Mouse (Mus musculus) layer of hippocampus, adult 9-11 months (tissue): ENCODE data around the gene Clic3.
A peak's percentile ranks its signal among the peaks of the same experiment; 100 is the strongest.

Experiments
- DNase-seq: peaks from one replicate; pipeline ENCODE4 v3.0.0; 2022

The Clic3 gene

GRCm38 (mm10) chr2:25450853-25451647 lies 5.6 kb upstream of the Clic3 start:
- no peak for DNase-seq

GRCm38 (mm10) chr2:25452951-25453350 lies 3.7 kb upstream of the Clic3 start:
- no peak for DNase-seq

- no peak for DNase-seq
These were observed 621 bp downstream of the Clic3 start for GRCm38 (mm10) chr2:25457022-25457896.

GRCm38 (mm10) chr2:25458911-25459310 lies 2.3 kb downstream of the Clic3 start:
- no peak for DNase-seq

- no peak for DNase-seq
These were observed 3.5 kb downstream of the Clic3 start for GRCm38 (mm10) chr2:25460135-25460534.

GRCm38 (mm10) chr2:25460551-25461309 lies 4.1 kb downstream of the Clic3 start, which contains the start of gene Paxx:
Gene Paxx (minus strand): TSS chr2:25461094.
- DNase-seq: peak; percentile 96

- no peak for DNase-seq
These were observed 4.8 kb downstream of the Clic3 start for GRCm38 (mm10) chr2:25461407-25461806.

GRCm38 (mm10) chr2:25463630-25464029 lies 7.0 kb downstream of the Clic3 start:
- no peak for DNase-seq

GRCm38 (mm10) chr2:25465256-25465655 lies 8.6 kb downstream of the Clic3 start:
- DNase-seq: no peak

- no peak for DNase-seq
These were observed 9.4 kb downstream of the Clic3 start for GRCm38 (mm10) chr2:25465816-25466635.

GRCm38 (mm10) chr2:25467606-25468303 lies 11.1 kb downstream of the Clic3 start:
- DNase-seq: no peak

GRCm38 (mm10) chr2:25468962-25469915 lies 12.6 kb downstream of the Clic3 start:
- peak; percentile 81 for DNase-seq

- DNase-seq: no peak
These were observed 13.3 kb downstream of the Clic3 start, which contains the start of gene Ptgds for GRCm38 (mm10) chr2:25469969-25470368. Gene Ptgds (minus strand): TSS chr2:25470046.

GRCm38 (mm10) chr2:25472550-25472949 lies 15.9 kb downstream of the Clic3 start:
- no peak for DNase-seq

GRCm38 (mm10) chr2:25477541-25477940 lies 20.9 kb downstream of the Clic3 start:
- DNase-seq: no peak

GRCm38 (mm10) chr2:25477967-25478675 lies 21.5 kb downstream of the Clic3 start:
- DNase-seq: peak; percentile 79

- DNase-seq: no peak
These were observed 23.1 kb downstream of the Clic3 start for GRCm38 (mm10) chr2:25479551-25480311.

- DNase-seq: no peak
These were observed 23.9 kb downstream of the Clic3 start for GRCm38 (mm10) chr2:25480541-25480940.

- DNase-seq: no peak
These were observed 26.3 kb downstream of the Clic3 start for GRCm38 (mm10) chr2:25482969-25483368.
